Mouse (Mus musculus) granulocyte monocyte progenitor cell, adult 5-6 weeks (primary cell): ENCODE results near the gene Cd69. TPM values are rescaled to one million over a fixed set of nuclear protein-coding genes. Genes with fewer than 3 reads are reported as not detected.

Experiments
- ATAC-seq: replicated peaks from 2 replicates; pipeline ENCODE4 v1.8.0; 2016; ENCODE audit warnings: mild to moderate bottlenecking, moderate TSS enrichment, inconsistent platforms; ENCODE audit not compliant: poor library complexity, severe bottlenecking
- total RNA-seq, 2 experiments: library from RNA; stranded (forward) in 1 of 2; stranded (reverse) in 1 of 2; fragments of 200-712, 200-1000 nt in 1 of 2; fragments of >200 nt in 1 of 2; fragmentation: Nextera tagmentation in 1 of 2; gene quantifications; 2 replicates each; pipeline ENCODE4 v1.2.3; 2014 to 2017

Cd69 gene
- 60.9 and 69.3 TPM in 2 replicates for total RNA-seq (2014; fragmentation: Nextera tagmentation)
- total RNA-seq (2017), result 163 and 224 TPM in 2 replicates

- ATAC-seq, result peak; percentile 73
These were observed at the start of gene Cd69 for GRCm38 (mm10) chr6:129275220-129275619. Gene Cd69, minus strand, starts transcription at chr6:129275436.

- no peak for ATAC-seq
These were observed 44.1 kb upstream of the Cd69 start for GRCm38 (mm10) chr6:129319331-129319730.

- ATAC-seq, result no peak
These were observed 43.2 kb upstream of the Cd69 start for GRCm38 (mm10) chr6:129318395-129318794.

- peak; percentile 40; the same call in 1 of the 2 replicates for ATAC-seq
These were observed 41.2 kb upstream of the Cd69 start for GRCm38 (mm10) chr6:129316463-129316862.

GRCm38 (mm10) chr6:129315698-129316097 lies 40.5 kb upstream of the Cd69 start:
- peak; percentile 86 for ATAC-seq

GRCm38 (mm10) chr6:129314655-129315168 lies 39.5 kb upstream of the Cd69 start:
- no peak for ATAC-seq

- ATAC-seq, result no peak
These were observed 37.3 kb upstream of the Cd69 start for GRCm38 (mm10) chr6:129312499-129312898.

GRCm38 (mm10) chr6:129304180-129304579 lies 28.9 kb upstream of the Cd69 start:
- ATAC-seq, result no peak

- peak; percentile 51 for ATAC-seq
These were observed 13.5 kb upstream of the Cd69 start for GRCm38 (mm10) chr6:129288708-129289107.

- peak; percentile 99 for ATAC-seq
These were observed 9.3 kb upstream of the Cd69 start for GRCm38 (mm10) chr6:129284384-129285104.

- ATAC-seq, result no peak
These were observed 8.0 kb upstream of the Cd69 start for GRCm38 (mm10) chr6:129283271-129283670.

- peak; percentile 59 for ATAC-seq
These were observed 1.2 kb upstream of the Cd69 start for GRCm38 (mm10) chr6:129276483-129276882.

- ATAC-seq, result peak; percentile 50
These were observed 478 bp upstream of the Cd69 start for GRCm38 (mm10) chr6:129275624-129276203.

- no peak for ATAC-seq
These were observed 760 bp downstream of the Cd69 start for GRCm38 (mm10) chr6:129274476-129274875.

GRCm38 (mm10) chr6:129273662-129274061 lies 1.6 kb downstream of the Cd69 start:
- peak; percentile 52 for ATAC-seq

GRCm38 (mm10) chr6:129266438-129267022 lies 8.7 kb downstream of the Cd69 start:
- no peak for ATAC-seq

- 0 out of 2 replicates have a peak, but pooled peaks have one; percentile 24 for ATAC-seq
These were observed 9.4 kb downstream of the Cd69 start for GRCm38 (mm10) chr6:129265821-129266220.

GRCm38 (mm10) chr6:129260940-129261339 lies 14.3 kb downstream of the Cd69 start:
- ATAC-seq, result no peak

- peak; percentile 64 for ATAC-seq
These were observed 15.2 kb downstream of the Cd69 start for GRCm38 (mm10) chr6:129260034-129260433.

GRCm38 (mm10) chr6:129256018-129256417 lies 19.2 kb downstream of the Cd69 start:
- peak; percentile 67 for ATAC-seq

GRCm38 (mm10) chr6:129254949-129255602 lies 20.2 kb downstream of the Cd69 start:
- peak; percentile 74 for ATAC-seq
